Mouse (Mus musculus) forebrain, postnatal 0 days (tissue): ENCODE measurements around the gene Serpine2. TPM values are rescaled to one million over a fixed set of nuclear protein-coding genes. Genes with fewer than 3 reads are reported as not detected.
A peak's percentile ranks its signal among the peaks of the same experiment; 100 is the strongest.

Experiments used
- ATAC-seq: fragments of 200-750 bp; cut with Nextera tagmentation; 2 replicates; pipeline ENCODE4 v1.8.0; 2017; ENCODE audit warnings: mild to moderate bottlenecking, moderate library complexity
- DNase-seq: peaks from one replicate; pipeline ENCODE4 v3.0.0-alpha.2; 2015
- H3K27ac ChIP-seq: fragments of 300-500 bp; sonication (generic); 2 replicates; pipeline ENCODE4 v1.5.1; 2014; ENCODE audit warnings: low read depth, mild to moderate bottlenecking, antibody characterized with exemption, low read length, moderate library complexity, mixed read lengths
- H3K27me3 ChIP-seq: fragments of 300-500 bp; sonication (generic); 2 replicates; pipeline ENCODE4 v1.6.1; 2014; ENCODE audit warnings: mild to moderate bottlenecking, low read length, mixed read lengths; ENCODE audit not compliant: insufficient read depth
- H3K36me3 ChIP-seq: fragments of 300-500 bp; sonication (generic); 2 replicates; pipeline ENCODE4 v1.6.1; 2014; ENCODE audit warnings: mild to moderate bottlenecking, moderate library complexity; ENCODE audit not compliant: insufficient read depth
- H3K4me1 ChIP-seq: fragments of 300-500 bp; sonication (generic); 2 replicates; pipeline ENCODE4 v1.6.1; 2014; ENCODE audit warnings: antibody characterized with exemption; ENCODE audit not compliant: insufficient read depth
- H3K4me2 ChIP-seq: fragments of 300-500 bp; sonication (generic); 2 replicates; pipeline ENCODE4 v1.6.1; 2014; ENCODE audit warnings: low read depth, mild to moderate bottlenecking, moderate library complexity
- H3K4me3 ChIP-seq: fragments of 300-500 bp; sonication (generic); 2 replicates; pipeline ENCODE4 v1.5.1; 2014; ENCODE audit warnings: low read depth, low read length, mixed read lengths
- H3K9ac ChIP-seq: fragments of 300-500 bp; sonication (generic); 2 replicates; pipeline ENCODE4 v1.6.1; 2014; ENCODE audit warnings: mild to moderate bottlenecking
- H3K9me3 ChIP-seq: fragments of 300-500 bp; sonication (generic); 2 replicates; pipeline ENCODE4 v1.6.1; 2016; ENCODE audit warnings: low read length
- CTCF ChIP-seq: sonication (generic); IDR thresholded peaks from 2 replicates; pipeline ENCODE4 v1.5.1; 2016; ENCODE audit warnings: antibody characterized with exemption, control low read depth, low read depth
- WGBS: fragments of 180-500 bp; shearing (Covaris S2); extraction: QIAGEN DNeasy Blood & Tissue Kit; methylation state at CpG from one replicate; pipeline ENCODE4 v1.1.7; 2014; 5-methylcytosine and 5-hydroxymethylcytosine counted together
- polyA plus RNA-seq: library from polyadenylated mRNA; unstranded; fragments of >200 nt; fragmentation: Nextera tagmentation; extraction: Ambion mirVana; gene quantifications from 2 replicates; pipeline ENCODE4 v1.2.1, GENCODE M21; 2015
- total RNA-seq: library from RNA; depleted of rRNA; stranded (reverse); fragments of >200 nt; gene quantifications from 2 replicates; pipeline ENCODE4 v1.2.3, GENCODE M21; 2014

The Serpine2 gene
- total and polyA plus RNA-seq, 2 experiments from 2014 or later: 138 to 210 TPM

DNA sequence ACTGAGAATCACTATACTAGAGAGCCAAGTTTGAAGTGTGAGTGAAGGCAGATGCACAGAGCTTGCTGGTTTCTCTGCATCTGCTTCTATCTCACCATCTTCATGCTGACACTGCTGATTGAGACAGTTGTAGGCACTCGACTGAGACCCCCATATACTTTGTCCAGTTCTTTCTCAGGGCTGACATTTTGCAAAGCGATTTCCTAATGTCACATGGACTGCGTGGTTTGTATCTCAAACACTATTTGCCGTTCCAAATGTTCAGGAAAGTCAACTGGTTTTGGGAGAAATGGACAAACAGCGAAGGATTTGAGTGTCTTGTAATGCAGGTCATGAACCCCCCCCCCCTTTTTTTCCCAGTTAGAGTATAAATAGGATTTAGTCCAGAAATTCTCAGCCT, 1.0 kb downstream of the Serpine2 start:
- ATAC-seq: no peak
- WGBS: 84% methylated on average over 5 of the region's 5 CpGs
- Histone ChIP-seq H3K9me3 (no peaks in the 10 kb centered on the region), H3K27ac (no peak overlapping the region), H3K36me3 (no peaks in the 10 kb centered on the region), H3K4me3 (no peak overlapping the region), H3K4me1 (0 out of 2 replicates have a peak, but pooled peaks cover 4% of the 10 kb centered on the region), H3K9ac (no peak overlapping the region), H3K27me3 (0 out of 2 replicates have a peak, but pooled peaks cover 4% of the 10 kb centered on the region), H3K4me2 (no peak overlapping the region)
- TF ChIP-seq CTCF: no peak
- no peak for DNase-seq

DNA sequence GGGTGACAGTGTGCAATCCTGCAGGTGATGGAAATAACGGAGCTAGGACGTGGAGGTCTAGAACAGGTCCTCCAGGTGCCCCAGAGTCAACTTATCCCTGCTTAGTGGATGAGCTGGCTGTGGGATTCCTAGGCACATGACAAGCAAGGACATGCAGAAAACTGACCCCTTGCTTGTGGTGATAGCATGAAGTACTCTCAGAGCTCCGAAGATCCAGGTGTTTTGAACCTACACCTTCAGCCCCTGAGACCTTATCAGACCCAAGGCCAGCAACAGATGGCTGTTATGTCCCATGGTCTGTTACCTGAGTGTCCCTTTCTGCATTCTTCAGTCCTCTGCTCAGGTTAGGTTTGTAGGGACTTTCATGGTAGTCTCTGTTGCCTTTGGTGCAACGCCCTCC, 2.0 kb downstream of the Serpine2 start:
- Histone ChIP-seq H3K4me3 (peak overlapping the region; percentile 63), H3K27me3 (0 out of 2 replicates have a peak, but pooled peaks cover 4% of the 10 kb centered on the region), H3K27ac (no peak overlapping the region), H3K9me3 (no peaks in the 10 kb centered on the region), H3K4me2 (peak overlapping the region; percentile 94), H3K4me1 (0 out of 2 replicates have a peak, but pooled peaks cover 4% of the 10 kb centered on the region), H3K36me3 (no peaks in the 10 kb centered on the region), H3K9ac (peak overlapping the region; percentile 75)
- peak; percentile 25 for DNase-seq
- no peak for TF ChIP-seq CTCF
- no peak for ATAC-seq
- WGBS: 32% methylated on average over 4 of the region's 4 CpGs

DNA sequence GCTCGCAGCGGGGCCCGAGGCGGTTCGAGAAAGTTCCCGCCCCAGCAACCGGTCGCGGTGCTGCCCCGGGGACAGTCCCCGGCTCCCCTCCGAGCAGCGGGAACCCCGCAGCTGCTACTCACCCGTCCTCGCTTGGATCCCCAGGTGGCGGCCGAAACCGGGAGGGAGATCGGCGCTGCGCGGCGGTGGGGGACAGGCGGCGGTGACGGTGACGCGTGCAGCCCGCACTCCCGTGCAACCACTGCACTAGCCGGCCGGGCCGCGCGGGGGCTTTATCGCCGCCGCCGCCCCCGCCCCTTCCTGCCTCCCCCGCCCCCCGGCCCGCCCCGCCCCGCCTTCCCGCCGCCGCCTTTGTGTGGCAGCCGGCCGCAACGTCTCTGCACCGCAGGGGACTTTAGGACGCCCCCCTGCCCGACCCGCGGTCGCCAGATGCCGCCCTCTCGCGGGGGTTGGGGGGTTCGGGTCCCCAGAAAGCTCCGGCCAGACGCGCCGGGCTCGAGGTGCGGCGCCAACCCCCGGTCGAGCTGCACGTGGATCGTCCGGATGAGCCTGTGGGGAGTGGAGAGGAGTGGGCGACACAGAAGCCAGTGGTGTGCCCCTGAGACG, 2.5 kb downstream of the Serpine2 start:
- H3K27ac ChIP-seq: no peak overlapping the region
- H3K4me2 ChIP-seq: peak overlapping the region; percentile 94
- 0 out of 2 replicates have a peak, but pooled peaks cover 4% of the 10 kb centered on the region for H3K27me3 ChIP-seq
- WGBS: 2% methylated on average over 75 of the region's 76 CpGs
- TF ChIP-seq CTCF: no peak
- H3K4me1 ChIP-seq: 0 out of 2 replicates have a peak, but pooled peaks cover 4% of the 10 kb centered on the region
- H3K9me3 ChIP-seq: no peaks in the 10 kb centered on the region
- DNase-seq (peak; percentile 56), ATAC-seq (peak; percentile 81)
- peak overlapping the region; percentile 63 for H3K4me3 ChIP-seq
- H3K9ac ChIP-seq: peak overlapping the region; percentile 75
- H3K36me3 ChIP-seq: no peaks in the 10 kb centered on the region

DNA sequence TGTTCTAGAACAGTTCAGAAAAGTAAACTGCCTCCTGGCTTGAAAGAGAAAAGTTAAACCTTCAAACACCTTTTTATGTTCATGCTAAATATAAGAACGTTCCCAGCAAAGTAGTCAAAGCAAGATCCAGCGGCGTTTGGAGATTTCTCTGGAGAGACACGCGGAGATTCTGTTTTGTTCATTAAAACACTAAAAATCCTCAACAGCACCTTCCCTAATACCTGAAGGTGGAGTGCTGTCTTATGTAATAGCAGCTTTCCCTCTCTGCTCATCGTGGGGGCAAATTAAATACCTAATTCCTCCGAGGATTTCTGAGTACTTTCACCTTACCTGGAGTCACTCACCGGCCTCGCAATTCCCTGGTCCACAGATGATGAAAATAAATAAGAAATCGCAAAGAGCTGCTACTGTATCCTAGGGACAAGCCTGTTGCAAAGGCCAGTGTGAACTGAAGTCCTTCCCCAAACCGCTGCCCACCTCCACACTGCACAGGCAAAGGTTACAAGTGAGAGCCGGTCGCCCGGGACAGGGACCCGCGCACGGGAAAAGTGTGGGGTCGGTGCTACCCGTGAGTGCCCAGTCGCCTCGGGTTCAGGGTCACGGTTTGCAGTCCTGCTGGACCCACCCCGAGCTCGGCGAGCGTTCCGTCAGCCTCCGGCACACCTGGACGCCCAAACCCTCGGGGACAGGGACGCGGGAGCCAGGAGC, 3.1 kb downstream of the Serpine2 start:
- H3K27ac ChIP-seq: no peak overlapping the region
- ATAC-seq: peak; percentile 16
- WGBS: 3% methylated on average over 32 of the region's 32 CpGs

DNA sequence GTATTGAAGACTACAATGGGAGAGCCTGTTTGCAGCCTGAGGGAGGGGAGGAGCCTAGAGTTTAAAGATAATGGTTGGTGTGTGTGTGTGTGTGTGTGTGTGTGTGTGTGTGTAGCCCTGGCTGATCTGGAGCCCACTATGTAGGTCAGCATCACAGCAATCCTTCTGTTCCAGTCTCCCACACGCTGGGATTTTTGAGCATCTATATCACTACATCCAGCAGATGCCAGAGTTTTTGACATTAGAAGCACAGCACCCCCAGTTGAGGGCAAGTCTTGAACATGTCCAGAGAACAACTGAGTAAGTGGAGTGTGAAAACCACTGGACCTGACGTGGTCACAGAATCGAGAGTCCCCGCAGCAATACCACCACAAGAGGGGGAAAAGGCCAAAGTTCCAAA, 4.2 kb downstream of the Serpine2 start:
- no peak overlapping the region for H3K27ac ChIP-seq
- DNase-seq (no peak), ATAC-seq (no peak)
- H3K36me3 ChIP-seq: no peaks in the 10 kb centered on the region
- TF ChIP-seq CTCF: no peak
- no peaks in the 10 kb centered on the region for H3K9me3 ChIP-seq
- H3K9ac ChIP-seq: no peak overlapping the region
- 0 out of 2 replicates have a peak, but pooled peaks cover 4% of the 10 kb centered on the region for H3K4me1 ChIP-seq
- WGBS: 31% methylated on average over 4 of the region's 4 CpGs
- H3K27me3 ChIP-seq: no peaks in the 10 kb centered on the region
- peak overlapping the region; percentile 94; the same call in 1 of the 2 replicates for H3K4me2 ChIP-seq
- H3K4me3 ChIP-seq: peak overlapping the region; percentile 1

More for the DNA sequence above, 3.1 kb downstream of the Serpine2 start:
- no peaks in the 10 kb centered on the region for H3K36me3 ChIP-seq
- peak overlapping the region; percentile 75 for H3K9ac ChIP-seq
- H3K4me1 ChIP-seq: 0 out of 2 replicates have a peak, but pooled peaks cover 4% of the 10 kb centered on the region
- H3K27me3 ChIP-seq: 0 out of 2 replicates have a peak, but pooled peaks cover 4% of the 10 kb centered on the region
- no peak for TF ChIP-seq CTCF
- peak; percentile 21 for DNase-seq
- H3K4me2 ChIP-seq: peak overlapping the region; percentile 94
- H3K4me3 ChIP-seq: peak overlapping the region; percentile 63
- no peaks in the 10 kb centered on the region for H3K9me3 ChIP-seq

DNA sequence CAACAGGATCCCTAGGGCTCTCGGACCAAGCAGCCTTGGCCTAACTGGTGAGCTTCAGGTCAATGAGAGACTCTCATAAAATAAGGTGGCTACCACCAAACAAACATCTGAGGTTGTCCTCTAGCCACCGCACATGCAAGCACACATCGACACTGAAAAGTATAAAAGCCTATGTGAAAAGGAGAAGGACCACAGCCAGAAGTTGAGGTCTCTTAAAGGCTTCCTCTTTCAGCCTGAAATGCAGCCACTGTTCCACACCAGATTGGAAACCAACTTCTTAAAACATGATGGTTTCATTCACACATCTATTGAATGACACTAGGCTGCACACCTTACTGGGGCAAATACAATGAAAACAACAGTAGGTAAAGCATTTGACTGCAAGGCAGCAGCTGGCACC, 7.5 kb downstream of the Serpine2 start:
- H3K9ac ChIP-seq: no peak overlapping the region
- ATAC-seq: no peak
- H3K4me2 ChIP-seq: no peak overlapping the region
- no peaks in the 10 kb centered on the region for H3K4me1 ChIP-seq
- DNase-seq: no peak
- H3K27me3 ChIP-seq: no peaks in the 10 kb centered on the region
- no peak overlapping the region for H3K27ac ChIP-seq
- no peaks in the 10 kb centered on the region for H3K36me3 ChIP-seq
- no peaks in the 10 kb centered on the region for H3K9me3 ChIP-seq
- WGBS: 93% methylated on average over 3 of the region's 3 CpGs
- TF ChIP-seq CTCF: no peak
- H3K4me3 ChIP-seq: no peak overlapping the region

DNA sequence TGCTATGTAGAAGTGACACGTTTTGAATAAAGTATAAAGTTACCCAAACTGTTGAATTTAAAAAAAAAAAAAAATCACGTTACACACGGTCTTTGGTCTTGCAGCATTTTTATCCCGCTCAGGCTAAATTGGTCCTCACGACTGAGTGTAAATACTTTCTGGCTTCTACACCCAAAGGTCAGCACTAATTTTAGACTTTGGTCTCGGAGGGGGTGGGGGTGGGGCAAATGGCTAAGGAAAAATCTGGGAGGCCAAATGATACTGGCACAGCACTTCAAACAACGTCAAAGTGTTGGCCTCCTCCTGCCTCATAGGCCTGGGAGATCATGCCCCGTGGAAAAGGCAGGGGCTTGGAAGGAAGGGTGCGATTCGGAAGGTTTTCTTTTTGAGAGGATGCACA, 10.6 kb downstream of the Serpine2 start:
- no peaks in the 10 kb centered on the region for H3K36me3 ChIP-seq
- H3K4me2 ChIP-seq: no peak overlapping the region
- no peak overlapping the region for H3K4me3 ChIP-seq
- no peak for ATAC-seq
- TF ChIP-seq CTCF: no peak
- H3K4me1 ChIP-seq: no peaks in the 10 kb centered on the region
- H3K9ac ChIP-seq: no peak overlapping the region
- DNase-seq: no peak
- no peak overlapping the region for H3K27ac ChIP-seq
- H3K9me3 ChIP-seq: no peaks in the 10 kb centered on the region
- WGBS: 86% methylated on average over 10 of the region's 10 CpGs
- H3K27me3 ChIP-seq: no peaks in the 10 kb centered on the region
